Mouse (Mus musculus) spleen, adult 2 months (tissue): Measurements from ENCODE around the gene Fam228b.

ENCODE experiments used
- CTCF ChIP-seq: fragments of 200-500 bp; IDR thresholded peaks from 2 replicates; pipeline ENCODE4 v1.5.1; 2011; ENCODE audit warnings: mild to moderate bottlenecking, inconsistent platforms; ENCODE audit not compliant: insufficient read depth, insufficient read length, insufficient replicate concordance; ENCODE audit errors: extremely low read depth
- POLR2A ChIP-seq: fragments of 200-500 bp; IDR thresholded peaks from 2 replicates; pipeline ENCODE4 v1.6.1; 2011; ENCODE audit warnings: low read depth, low read length, inconsistent platforms

DNA sequence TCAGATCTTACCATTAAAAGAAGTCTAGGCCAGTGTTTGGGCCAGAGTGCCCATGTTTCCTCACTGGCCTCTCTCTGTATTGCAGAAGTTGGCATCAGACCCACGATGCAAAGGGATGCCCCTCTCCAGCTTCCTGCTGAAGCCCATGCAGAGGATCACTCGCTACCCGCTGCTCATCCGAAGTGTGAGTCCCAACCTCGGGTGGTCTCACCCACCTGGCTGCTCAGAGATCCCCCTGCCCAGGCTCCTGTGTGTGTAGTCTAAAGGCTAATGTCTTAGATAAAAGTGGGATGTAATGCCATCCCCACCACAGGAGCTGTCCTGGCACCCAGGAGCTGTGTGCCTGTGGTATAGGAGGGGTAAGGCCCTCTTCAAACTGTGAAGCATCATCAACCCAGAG is 62.9 kb downstream of the Fam228b start:
- TF ChIP-seq CTCF, result no peak
- TF ChIP-seq POLR2A, result no peak
